Mouse (Mus musculus) testis, adult 2 months (tissue): ENCODE results near the gene Pla2g3. TPM values are rescaled to one million over a fixed set of nuclear protein-coding genes. Genes with fewer than 3 reads are reported as not detected.

Source experiments
- H3K27ac ChIP-seq: fragments of 200-500 bp; 2 replicates; pipeline ENCODE4 v1.5.1; 2012; ENCODE audit warnings: low read depth, low read length; ENCODE audit not compliant: control insufficient read depth, insufficient read depth
- H3K27me3 ChIP-seq: fragments of 200-500 bp; 2 replicates; pipeline ENCODE4 v1.6.1; 2012; ENCODE audit warnings: mild to moderate bottlenecking, low read length, moderate library complexity; ENCODE audit not compliant: control insufficient read depth, insufficient read depth
- H3K36me3 ChIP-seq: fragments of 200-500 bp; 2 replicates; pipeline ENCODE4 v1.6.1; 2012; ENCODE audit warnings: mild to moderate bottlenecking, low read length; ENCODE audit not compliant: control insufficient read depth, insufficient read depth
- H3K4me1 ChIP-seq: fragments of 200-500 bp; 2 replicates; pipeline ENCODE4 v1.6.1; 2012; ENCODE audit warnings: low read length; ENCODE audit not compliant: control insufficient read depth, insufficient read depth
- H3K4me3 ChIP-seq: fragments of 200-500 bp; 2 replicates; pipeline ENCODE4 v1.5.1; 2012; ENCODE audit warnings: low read depth, mild to moderate bottlenecking, low read length, moderate library complexity, mixed read lengths; ENCODE audit not compliant: control insufficient read depth
- CTCF ChIP-seq: fragments of 200-500 bp; IDR thresholded peaks from 2 replicates; pipeline ENCODE4 v1.5.1; 2012; ENCODE audit warnings: low read depth, mild to moderate bottlenecking, inconsistent platforms, low read length, moderate library complexity; ENCODE audit not compliant: control insufficient read depth, insufficient read depth, insufficient replicate concordance
- POLR2A ChIP-seq: fragments of 200-500 bp; IDR thresholded peaks from 2 replicates; pipeline ENCODE4 v1.6.1; 2012; ENCODE audit warnings: low read depth, mild to moderate bottlenecking, inconsistent platforms, low read length, moderate library complexity; ENCODE audit not compliant: control insufficient read depth
- polyA plus RNA-seq: library from polyadenylated mRNA; depleted of rRNA; stranded (reverse); fragments of >200 nt; gene quantifications from 2 replicates; pipeline ENCODE4 v1.2.3, GENCODE M21; 2012

The Pla2g3 gene
- polyA plus RNA-seq, 1 experiment: 2.8 TPM

DNA sequence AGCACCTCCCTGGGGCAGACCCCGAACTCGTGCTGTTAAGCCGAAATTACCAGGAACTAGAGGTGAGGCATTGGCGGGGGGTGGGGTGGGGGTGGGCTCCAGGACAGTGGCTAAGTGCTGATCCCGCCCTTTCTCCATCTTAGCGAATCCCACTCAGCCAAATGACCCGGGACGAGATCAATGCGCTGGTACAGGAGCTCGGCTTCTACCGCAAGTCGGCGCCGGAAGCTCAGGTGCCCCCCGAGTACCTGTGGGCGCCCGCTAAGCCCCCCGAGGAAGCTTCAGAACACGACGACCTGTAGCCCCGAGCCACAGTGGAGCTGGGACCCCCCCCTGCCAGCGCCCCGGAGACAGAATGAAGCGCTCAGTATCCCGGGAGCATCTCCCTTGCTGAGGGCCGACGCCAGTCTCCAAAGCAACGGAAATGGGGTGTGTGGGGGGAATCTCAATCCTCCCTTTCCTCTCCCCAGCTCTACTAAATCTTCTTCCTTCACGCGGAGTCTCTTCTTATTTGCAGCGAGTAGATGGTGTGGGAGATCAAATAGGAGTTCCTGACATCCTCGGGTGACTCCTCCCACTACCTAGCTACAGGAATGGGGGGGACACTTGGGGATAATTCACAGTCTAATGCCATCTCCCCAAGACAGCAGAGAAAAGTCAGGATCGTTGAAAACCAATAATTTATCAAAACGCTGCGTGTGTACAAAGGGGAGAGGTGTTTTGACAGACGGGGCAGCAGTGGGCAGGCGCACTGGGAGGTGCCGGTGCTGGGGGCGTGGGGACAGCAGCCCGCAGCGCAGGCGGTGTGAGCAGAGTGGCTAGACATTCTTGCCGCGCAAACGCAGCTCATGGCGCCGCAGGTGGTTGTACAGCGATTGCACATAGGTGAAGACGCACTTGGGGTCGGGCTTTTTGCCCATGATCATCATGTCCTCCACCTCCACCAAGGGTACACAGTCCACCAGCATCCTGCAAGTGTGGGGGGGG, 29.1 kb downstream of the Pla2g3 start:
- H3K4me1 ChIP-seq: peaks cover 32% of the 10 kb centered on the region
- no peak overlapping the region for H3K27ac ChIP-seq
- TF ChIP-seq CTCF: no peak
- TF ChIP-seq POLR2A: no peak
- H3K27me3 ChIP-seq: peaks cover 2% of the 10 kb centered on the region; the same call in 1 of the 2 replicates
- peak overlapping the region; percentile 37 for H3K4me3 ChIP-seq
- no peaks in the 10 kb centered on the region for H3K36me3 ChIP-seq

DNA sequence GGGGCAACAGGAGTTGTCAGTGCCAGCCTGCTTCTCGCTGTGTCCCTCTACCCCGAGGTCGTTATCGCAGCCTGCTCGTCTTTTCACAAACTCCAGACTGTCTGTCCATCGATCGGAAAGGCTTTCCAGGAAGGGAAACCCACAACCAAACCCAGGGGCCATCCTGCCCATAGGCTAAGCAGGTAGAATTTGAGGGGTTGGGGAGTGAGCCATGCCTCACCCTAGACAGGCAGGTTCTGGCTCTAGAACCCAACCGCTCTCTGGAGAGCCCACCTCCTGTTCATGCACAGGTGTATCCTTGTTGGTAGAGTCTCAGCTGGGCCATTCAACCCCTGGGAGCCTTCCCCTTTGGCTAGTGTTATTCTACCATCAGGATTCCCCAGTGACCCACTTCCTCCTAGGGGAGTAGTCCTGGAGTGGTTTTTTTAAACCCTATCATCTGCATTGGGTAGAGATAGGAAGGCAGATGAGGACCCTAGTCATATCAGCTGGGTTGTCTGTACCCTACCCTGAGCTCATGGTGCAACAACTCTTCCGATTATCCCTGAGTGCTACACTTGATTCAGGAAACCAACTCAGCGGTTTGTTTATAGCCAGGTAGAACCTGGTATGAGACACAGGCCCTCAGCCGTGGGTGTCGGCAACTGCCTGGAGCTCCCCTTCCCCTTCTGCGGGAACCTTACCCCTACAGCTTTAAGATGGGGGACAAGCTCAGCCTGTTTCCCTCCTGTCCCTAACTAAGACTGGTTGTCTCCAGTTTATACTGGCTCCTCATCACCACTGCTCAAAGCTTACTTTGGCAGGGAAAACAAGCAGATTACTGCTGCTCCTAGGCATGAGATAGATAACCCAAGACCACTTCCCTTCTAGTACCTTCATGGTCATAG, 30.0 kb downstream of the Pla2g3 start:
- Histone ChIP-seq H3K27ac (no peak overlapping the region), H3K4me1 (peaks cover 32% of the 10 kb centered on the region), H3K36me3 (no peaks in the 10 kb centered on the region), H3K4me3 (no peak overlapping the region), H3K27me3 (peaks cover 2% of the 10 kb centered on the region; the same call in 1 of the 2 replicates)
- TF ChIP-seq POLR2A: no peak
- TF ChIP-seq CTCF: no peak

DNA sequence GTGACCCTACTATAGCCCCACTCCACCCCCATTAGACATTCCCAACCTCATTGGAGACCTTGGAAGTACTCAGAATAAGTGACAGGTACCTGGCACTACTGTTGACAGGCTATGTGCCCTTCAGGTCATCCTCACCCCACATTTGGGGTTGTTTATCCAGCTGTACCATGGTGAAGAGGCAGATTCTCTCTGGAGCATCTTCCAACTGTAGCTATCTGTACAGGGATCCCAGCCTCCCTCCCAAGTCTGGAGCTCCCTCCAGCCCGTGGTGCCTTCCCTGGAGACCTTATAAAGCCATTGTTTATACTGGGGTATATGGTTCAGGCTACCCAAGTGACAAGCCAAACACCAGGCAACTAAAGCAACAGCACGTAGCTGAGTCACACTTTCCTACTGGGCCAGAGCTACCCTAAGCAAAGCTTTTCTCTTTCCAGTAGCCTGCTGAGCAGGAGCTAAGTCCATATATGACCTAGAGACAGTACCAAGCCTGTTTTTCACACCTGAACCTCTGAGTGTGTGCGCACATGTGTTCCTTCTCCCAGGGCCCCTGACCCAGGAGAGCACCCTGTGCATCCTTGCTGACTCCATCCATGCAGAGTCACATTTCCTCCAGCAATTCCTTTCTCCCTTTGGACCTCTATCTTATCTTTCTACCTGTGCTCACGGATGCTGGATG, 31.1 kb downstream of the Pla2g3 start:
- H3K4me3 ChIP-seq: no peak overlapping the region
- no peaks in the 10 kb centered on the region for H3K36me3 ChIP-seq
- peaks cover 32% of the 10 kb centered on the region for H3K4me1 ChIP-seq
- H3K27ac ChIP-seq: no peak overlapping the region
- H3K27me3 ChIP-seq: peaks cover 2% of the 10 kb centered on the region; the same call in 1 of the 2 replicates
- TF ChIP-seq CTCF (no peak), POLR2A (no peak)

DNA sequence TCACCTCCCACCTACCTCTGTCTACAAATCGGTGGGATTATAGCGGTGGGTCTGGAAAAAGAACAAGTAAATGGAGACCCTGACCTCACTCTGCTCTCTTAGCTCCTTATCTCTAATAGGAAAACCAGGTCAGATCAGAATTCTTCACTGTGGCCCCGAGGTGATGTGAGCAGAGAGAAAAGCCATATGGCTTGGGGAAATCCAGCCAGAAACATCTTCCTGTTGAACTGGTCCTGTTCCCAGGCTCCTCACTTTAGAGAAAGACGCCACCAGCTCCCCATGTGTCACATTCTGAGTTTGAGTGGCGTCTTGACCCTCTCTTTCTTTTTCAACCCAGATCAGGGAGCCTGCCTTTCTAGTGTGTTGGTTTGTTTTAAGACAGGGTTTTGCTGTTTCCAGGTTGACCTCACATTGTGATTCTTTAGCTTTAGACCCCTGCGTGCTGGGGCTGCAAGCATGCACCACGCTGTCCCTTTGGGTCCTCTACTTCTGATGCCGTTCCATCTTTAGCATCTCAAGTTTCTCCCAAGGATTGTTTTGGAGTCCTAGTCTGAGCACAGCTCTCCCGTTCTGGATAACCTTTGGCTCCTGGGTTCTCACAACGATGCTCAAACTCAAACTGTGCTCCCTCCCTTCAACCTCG, 31.8 kb downstream of the Pla2g3 start:
- TF ChIP-seq POLR2A (no peak), CTCF (no peak)
- Histone ChIP-seq H3K4me1 (peaks cover 30% of the 10 kb centered on the region), H3K27ac (no peak overlapping the region), H3K36me3 (no peaks in the 10 kb centered on the region), H3K27me3 (peaks cover 2% of the 10 kb centered on the region; the same call in 1 of the 2 replicates), H3K4me3 (no peak overlapping the region)

DNA sequence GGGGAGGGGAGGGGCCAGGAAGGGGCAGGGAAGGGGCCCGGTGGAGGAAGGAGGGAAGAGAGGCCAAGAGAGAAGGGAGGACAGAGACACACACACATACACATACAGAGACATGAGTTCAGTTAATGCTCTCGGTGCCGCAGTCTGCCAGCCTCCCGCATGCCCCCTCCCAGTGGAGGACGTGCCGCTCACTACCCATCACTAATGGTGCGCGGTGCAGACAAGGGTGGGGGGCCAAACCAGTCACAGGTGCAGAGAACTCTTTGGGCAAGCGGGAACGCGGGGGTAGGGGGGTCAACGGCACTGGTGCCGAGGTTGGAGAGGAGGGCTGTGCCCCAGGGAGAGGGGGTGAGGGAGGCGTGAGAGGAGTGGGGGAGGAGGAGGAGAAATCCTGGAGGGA, 32.8 kb downstream of the Pla2g3 start:
- TF ChIP-seq POLR2A: no peak
- TF ChIP-seq CTCF: no peak
- no peak overlapping the region for H3K27ac ChIP-seq
- H3K36me3 ChIP-seq: no peaks in the 10 kb centered on the region
- no peak overlapping the region for H3K4me3 ChIP-seq
- peaks cover 24% of the 10 kb centered on the region for H3K4me1 ChIP-seq
- peaks cover 2% of the 10 kb centered on the region; the same call in 1 of the 2 replicates for H3K27me3 ChIP-seq

DNA sequence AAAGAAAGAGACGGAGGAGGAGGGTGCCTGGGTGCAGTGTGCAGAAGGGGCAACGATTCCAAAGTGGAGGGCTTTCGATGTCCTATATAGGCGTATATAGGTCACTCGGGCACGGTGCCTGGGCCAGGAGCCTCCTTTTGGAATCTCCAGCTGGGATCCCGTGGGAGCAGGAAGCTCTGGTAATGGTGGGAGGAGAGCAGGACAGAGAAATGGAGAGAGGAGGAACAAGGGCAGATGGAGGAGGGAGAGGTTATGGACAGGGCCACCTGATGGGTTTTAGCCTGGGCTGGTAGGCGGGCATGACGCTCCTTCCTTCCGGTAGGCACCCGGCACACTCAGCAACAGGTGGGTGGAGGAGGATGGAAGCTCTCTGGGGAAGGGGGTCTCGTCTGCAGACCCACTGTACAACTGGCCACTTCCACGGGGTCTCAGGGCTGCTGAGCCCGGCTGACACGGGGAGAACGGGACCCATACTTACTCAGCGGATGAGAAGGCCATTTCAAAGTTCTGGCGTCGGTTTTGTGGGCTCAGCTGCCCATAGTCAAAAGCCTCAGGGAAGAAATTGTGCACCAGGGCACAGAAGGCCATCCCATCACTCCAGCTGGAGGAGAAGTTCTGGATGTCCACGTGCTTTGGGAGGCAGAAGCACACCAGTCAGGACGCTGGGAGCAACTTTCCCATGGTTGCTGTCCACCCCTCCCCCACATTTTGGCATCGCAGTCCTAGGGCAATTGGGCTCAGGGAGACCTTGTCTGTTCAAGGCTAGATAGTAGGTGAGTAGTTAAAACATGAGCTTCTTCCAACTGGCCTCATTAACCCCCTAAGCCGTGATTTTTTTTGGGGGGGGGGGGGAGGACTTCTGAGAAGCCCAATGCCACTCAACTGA, 33.5 kb downstream of the Pla2g3 start:
- TF ChIP-seq POLR2A (no peak), CTCF (no peak)
- Histone ChIP-seq H3K36me3 (no peaks in the 10 kb centered on the region), H3K27me3 (peaks cover 2% of the 10 kb centered on the region; the same call in 1 of the 2 replicates), H3K4me1 (peaks cover 24% of the 10 kb centered on the region), H3K27ac (no peak overlapping the region), H3K4me3 (no peak overlapping the region)
